Mouse (Mus musculus) liver, adult 2 months (tissue): ENCODE results near the gene Sspn. TPM values are rescaled to one million over a fixed set of nuclear protein-coding genes. Genes with fewer than 3 reads are reported as not detected.

Experiments
- DNase-seq: peaks from one replicate; pipeline ENCODE4 v3.0.0-alpha.2; 2011; ENCODE audit warnings: low read depth, low spot score; ENCODE audit errors: extremely low read depth
- H3K27ac ChIP-seq: fragments of 200-500 bp; replicated peaks from 2 replicates; pipeline ENCODE4 v1.5.1; 2012; ENCODE audit warnings: low read depth, mild to moderate bottlenecking, control low read depth, inconsistent platforms, low read length; ENCODE audit not compliant: insufficient read depth
- H3K27me3 ChIP-seq: fragments of 200-500 bp; 2 replicates; pipeline ENCODE4 v1.6.1; 2012; ENCODE audit warnings: mild to moderate bottlenecking, moderate library complexity, low read length, inconsistent platforms; ENCODE audit not compliant: control insufficient read depth, insufficient read depth
- H3K36me3 ChIP-seq: fragments of 200-500 bp; 2 replicates; pipeline ENCODE4 v1.6.1; 2012; ENCODE audit warnings: low read length, inconsistent platforms; ENCODE audit not compliant: control insufficient read depth, insufficient read depth
- H3K4me1 ChIP-seq: fragments of 200-500 bp; 2 replicates; pipeline ENCODE4 v1.6.1; 2011; ENCODE audit warnings: low read length; ENCODE audit not compliant: control insufficient read depth, insufficient read depth
- H3K4me3 ChIP-seq: fragments of 200-500 bp; 2 replicates; pipeline ENCODE4 v1.5.1; 2011; ENCODE audit warnings: low read depth, mild to moderate bottlenecking, control low read depth, low read length, moderate library complexity; ENCODE audit not compliant: insufficient read depth
- H3K79me2 ChIP-seq: fragments of 200-500 bp; 2 replicates; pipeline ENCODE4 v1.6.1; 2012; ENCODE audit warnings: inconsistent platforms, mild to moderate bottlenecking, low read length, moderate library complexity; ENCODE audit not compliant: control insufficient read depth, insufficient read depth
- H3K9ac ChIP-seq: fragments of 200-500 bp; 2 replicates; pipeline ENCODE4 v1.6.1; 2012; ENCODE audit warnings: low read depth, mild to moderate bottlenecking, control low read depth, inconsistent platforms, low read length
- CTCF ChIP-seq: fragments of 200-500 bp; IDR thresholded peaks from 2 replicates; pipeline ENCODE4 v1.5.1; 2011; ENCODE audit warnings: low read depth, low read length, control low read depth
- POLR2A ChIP-seq: fragments of 200-500 bp; IDR thresholded peaks from 2 replicates; pipeline ENCODE4 v1.6.1; 2011; ENCODE audit warnings: low read length, control low read depth; ENCODE audit not compliant: insufficient read depth; ENCODE audit errors: extremely low read depth
- WGBS: fragments of 180-500 bp; shearing (Covaris S2); methylation state at CpG from one replicate; pipeline ENCODE4 v1.1.7; 2018; 5-methylcytosine and 5-hydroxymethylcytosine counted together
- polyA plus RNA-seq: library from polyadenylated mRNA; depleted of rRNA; stranded (reverse); fragments of >200 nt; gene quantifications from 2 replicates; pipeline ENCODE4 v1.2.3, GENCODE M21; 2012
- total RNA-seq: library from RNA; depleted of rRNA; stranded (reverse); fragments of >200 nt; gene quantifications from 2 replicates; pipeline ENCODE4 v1.2.3, GENCODE M21; 2014

Gene Sspn
- total and polyA plus RNA-seq, 2 experiments, result 0.34 to 0.83 TPM

GRCm38 (mm10) chr6:145963966-145964365, 32.5 kb downstream of the Sspn start:
- H3K4me1 ChIP-seq, result peaks cover 3% of the 10 kb centered on the region; the same call in 1 of the 2 replicates
- H3K9ac ChIP-seq, result no peak overlapping the region
- no peak for TF ChIP-seq POLR2A
- TF ChIP-seq CTCF, result no peak
- H3K4me3 ChIP-seq, result no peak overlapping the region
- no peaks in the 10 kb centered on the region for H3K27me3 ChIP-seq
- H3K79me2 ChIP-seq, result no peaks in the 10 kb centered on the region
- DNase-seq, result no peak
- WGBS, result 93% methylated on average over 13 of the region's 13 CpGs
- H3K36me3 ChIP-seq, result no peaks in the 10 kb centered on the region
- no peak overlapping the region for H3K27ac ChIP-seq

- WGBS, result 79% methylated on average over 8 of the region's 8 CpGs
- no peak for DNase-seq
- Histone ChIP-seq H3K36me3 (no peaks in the 10 kb centered on the region), H3K9ac (no peak overlapping the region), H3K4me1 (peaks cover 3% of the 10 kb centered on the region; the same call in 1 of the 2 replicates), H3K4me3 (no peak overlapping the region), H3K79me2 (no peaks in the 10 kb centered on the region), H3K27me3 (no peaks in the 10 kb centered on the region), H3K27ac (no peak overlapping the region)
- TF ChIP-seq CTCF, result no peak
- no peak for TF ChIP-seq POLR2A
Measured at GRCm38 (mm10) chr6:145967693-145968092, 36.3 kb downstream of the Sspn start.

- Histone ChIP-seq H3K4me3 (no peak overlapping the region), H3K36me3 (no peaks in the 10 kb centered on the region), H3K27ac (no peak overlapping the region), H3K9ac (no peak overlapping the region), H3K27me3 (no peaks in the 10 kb centered on the region), H3K4me1 (peaks cover 3% of the 10 kb centered on the region; the same call in 1 of the 2 replicates), H3K79me2 (no peaks in the 10 kb centered on the region)
- no peak for DNase-seq
- 70% methylated on average over 7 of the region's 7 CpGs for WGBS
- TF ChIP-seq POLR2A, result no peak
- TF ChIP-seq CTCF, result no peak
Measured at GRCm38 (mm10) chr6:145968301-145968818, 36.9 kb downstream of the Sspn start.

GRCm38 (mm10) chr6:145968821-145969220, 37.4 kb downstream of the Sspn start:
- TF ChIP-seq CTCF (no peak), POLR2A (no peak)
- no peak overlapping the region for H3K4me3 ChIP-seq
- H3K27ac ChIP-seq, result no peak overlapping the region
- no peak overlapping the region for H3K9ac ChIP-seq
- H3K4me1 ChIP-seq, result peaks cover 3% of the 10 kb centered on the region; the same call in 1 of the 2 replicates
- no peaks in the 10 kb centered on the region for H3K27me3 ChIP-seq
- WGBS, result 37% methylated on average over 10 of the region's 10 CpGs
- peak; percentile 76 for DNase-seq
- no peaks in the 10 kb centered on the region for H3K79me2 ChIP-seq
- H3K36me3 ChIP-seq, result no peaks in the 10 kb centered on the region

- Histone ChIP-seq H3K79me2 (no peaks in the 10 kb centered on the region), H3K4me1 (peaks cover 3% of the 10 kb centered on the region; the same call in 1 of the 2 replicates), H3K4me3 (no peak overlapping the region), H3K27me3 (no peaks in the 10 kb centered on the region), H3K9ac (no peak overlapping the region), H3K27ac (no peak overlapping the region), H3K36me3 (no peaks in the 10 kb centered on the region)
- no peak for DNase-seq
- TF ChIP-seq CTCF (peak; percentile 29; the same call in 1 of the 2 replicates), POLR2A (no peak)
- WGBS, result 84% methylated on average over 5 of the region's 5 CpGs
Measured at GRCm38 (mm10) chr6:145969572-145969971, 38.1 kb downstream of the Sspn start.

GRCm38 (mm10) chr6:145972107-145972506, 40.7 kb downstream of the Sspn start:
- Histone ChIP-seq H3K79me2 (no peaks in the 10 kb centered on the region), H3K27me3 (no peaks in the 10 kb centered on the region), H3K9ac (no peak overlapping the region), H3K4me3 (no peak overlapping the region), H3K36me3 (no peaks in the 10 kb centered on the region), H3K4me1 (peaks cover 3% of the 10 kb centered on the region; the same call in 1 of the 2 replicates), H3K27ac (no peak overlapping the region)
- DNase-seq, result no peak
- no peak for TF ChIP-seq CTCF
- TF ChIP-seq POLR2A, result no peak
- 88% methylated on average over 4 of the region's 4 CpGs for WGBS
